Mouse (Mus musculus): ENCODE measurements at regions not wholly inside any gene's neighbourhood (a gene's known extent, or its start where the extent isn't known, plus 50 kb on each side); places are given as distances from the start of the nearest gene placed in this dataset.

- no peak for DNase-seq
These were observed 343.8 kb upstream of the Hs6st1 start for GRCm38 (mm10) chr1:35724366-35724900.

- DNase-seq, result peak; percentile 83
These were observed 341.6 kb upstream of the Hs6st1 start for GRCm38 (mm10) chr1:35726596-35726995.

- no peak for DNase-seq
These were observed 340.8 kb upstream of the Hs6st1 start for GRCm38 (mm10) chr1:35727310-35727990.

- no peak for DNase-seq
These were observed 338.4 kb upstream of the Hs6st1 start for GRCm38 (mm10) chr1:35729785-35730295.

- no peak for DNase-seq
These were observed 337.9 kb upstream of the Hs6st1 start for GRCm38 (mm10) chr1:35730309-35730708.

GRCm38 (mm10) chr1:35736247-35736646 is 332.0 kb upstream of the Hs6st1 start:
- DNase-seq, result no peak

- peak; percentile 43 for DNase-seq
These were observed 318.6 kb upstream of the Hs6st1 start for GRCm38 (mm10) chr1:35749603-35750002.

GRCm38 (mm10) chr1:35750092-35750521 is 318.1 kb upstream of the Hs6st1 start:
- DNase-seq, result no peak

GRCm38 (mm10) chr1:35752636-35753035 is 315.6 kb upstream of the Hs6st1 start:
- DNase-seq, result no peak

GRCm38 (mm10) chr1:35754170-35754569 is 314.0 kb upstream of the Hs6st1 start:
- DNase-seq, result peak; percentile 79

- DNase-seq, result no peak
These were observed 309.2 kb upstream of the Hs6st1 start for GRCm38 (mm10) chr1:35759010-35759409.

- peak; percentile 35 for DNase-seq
These were observed 308.6 kb upstream of the Hs6st1 start for GRCm38 (mm10) chr1:35759600-35759999.

GRCm38 (mm10) chr1:35763051-35763450 is 305.1 kb upstream of the Hs6st1 start:
- no peak for DNase-seq

- DNase-seq, result peak; percentile 48
These were observed 304.7 kb upstream of the Hs6st1 start for GRCm38 (mm10) chr1:35763456-35763855.

GRCm38 (mm10) chr1:35764068-35764467 is 304.1 kb upstream of the Hs6st1 start:
- DNase-seq, result no peak

GRCm38 (mm10) chr1:35765692-35766091 is 302.5 kb upstream of the Hs6st1 start:
- DNase-seq, result no peak

GRCm38 (mm10) chr1:35766271-35766670 is 301.9 kb upstream of the Hs6st1 start:
- no peak for DNase-seq

- DNase-seq, result no peak
These were observed 295.6 kb upstream of the Hs6st1 start for GRCm38 (mm10) chr1:35772567-35772966.

- no peak for DNase-seq
These were observed 293.6 kb upstream of the Hs6st1 start for GRCm38 (mm10) chr1:35774566-35774965.

GRCm38 (mm10) chr1:35782668-35783067 is 285.5 kb upstream of the Hs6st1 start:
- no peak for DNase-seq

- DNase-seq, result no peak
These were observed 284.8 kb upstream of the Hs6st1 start for GRCm38 (mm10) chr1:35783427-35783826.

- DNase-seq, result no peak
These were observed 282.0 kb upstream of the Hs6st1 start for GRCm38 (mm10) chr1:35786241-35786640.

- DNase-seq, result no peak
These were observed 281.5 kb upstream of the Hs6st1 start for GRCm38 (mm10) chr1:35786668-35787213.

- DNase-seq, result no peak
These were observed 271.1 kb upstream of the Hs6st1 start for GRCm38 (mm10) chr1:35797064-35797463.
